Mouse (Mus musculus) neural tube, embryonic 10.5 days (tissue): ENCODE measurements around the gene Mdm4.
A peak's percentile ranks its signal among the peaks of the same experiment; 100 is the strongest.
"Not testable (repeated sequence)": the region's sequence is repeated elsewhere in the genome, so short reads cannot be mapped to it uniquely, and the experiment has no call there.

Source experiments
- DNase-seq: peaks from one replicate; pipeline ENCODE4 v3.0.0-alpha.2; 2017; ENCODE audit warnings: low spot score; ENCODE audit errors: extremely low spot score

The Mdm4 gene

DNA sequence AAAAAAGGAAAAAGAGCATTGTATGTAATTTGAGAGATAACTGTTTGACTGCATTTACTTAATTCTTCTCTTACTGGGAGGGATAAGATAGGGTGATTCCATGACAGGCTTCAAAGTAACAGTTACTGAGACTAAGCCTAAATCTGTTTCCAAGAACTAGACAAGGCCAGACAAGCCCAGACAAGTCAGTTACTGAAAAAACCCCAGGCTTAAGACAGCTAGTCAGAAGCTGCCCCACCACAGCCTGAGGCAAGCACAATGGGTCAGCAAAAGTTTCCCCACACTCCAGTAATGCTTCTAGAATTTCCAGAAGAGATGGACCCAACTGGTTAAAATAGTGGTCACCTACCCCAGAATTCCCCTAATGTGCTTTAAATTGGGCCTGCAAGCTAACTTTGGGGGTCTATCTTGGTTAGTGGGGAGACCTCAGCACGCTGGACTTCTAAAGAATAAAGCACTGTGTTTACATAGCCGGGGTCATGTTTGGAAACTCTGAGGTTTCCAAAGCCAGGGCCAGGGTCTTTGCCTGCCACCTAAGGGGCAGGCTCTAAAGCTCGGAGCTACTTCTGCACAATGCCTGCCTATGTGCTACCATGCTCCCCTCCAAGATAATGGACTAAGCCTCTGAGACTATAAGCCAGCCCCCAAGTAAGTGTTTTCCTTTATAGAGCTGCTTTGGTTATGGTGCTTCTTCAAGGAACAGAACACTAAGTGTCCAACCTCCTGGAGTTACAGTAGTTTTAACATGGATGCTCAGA lies 10.0 kb downstream of the Mdm4 start:
- DNase-seq: no peak

DNA sequence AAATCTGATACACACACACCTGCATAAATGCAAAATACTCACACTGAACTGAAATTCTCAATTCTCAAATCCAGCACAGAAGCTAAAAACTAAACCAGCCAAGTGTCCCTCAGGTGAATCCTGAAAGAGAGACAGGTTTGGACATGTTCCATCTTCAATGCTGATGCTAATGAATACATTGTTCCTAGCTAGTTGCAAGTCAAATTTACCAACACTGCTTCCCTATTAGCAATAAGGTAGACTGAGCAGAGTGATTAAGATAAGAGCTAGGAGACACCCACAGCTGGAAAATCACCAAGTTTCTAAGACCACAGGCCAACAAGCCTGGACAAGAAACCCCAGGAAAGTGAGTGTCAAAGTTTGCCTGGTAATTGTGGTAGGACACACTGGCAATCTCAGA lies 11.0 kb downstream of the Mdm4 start:
- no peak for DNase-seq

DNA sequence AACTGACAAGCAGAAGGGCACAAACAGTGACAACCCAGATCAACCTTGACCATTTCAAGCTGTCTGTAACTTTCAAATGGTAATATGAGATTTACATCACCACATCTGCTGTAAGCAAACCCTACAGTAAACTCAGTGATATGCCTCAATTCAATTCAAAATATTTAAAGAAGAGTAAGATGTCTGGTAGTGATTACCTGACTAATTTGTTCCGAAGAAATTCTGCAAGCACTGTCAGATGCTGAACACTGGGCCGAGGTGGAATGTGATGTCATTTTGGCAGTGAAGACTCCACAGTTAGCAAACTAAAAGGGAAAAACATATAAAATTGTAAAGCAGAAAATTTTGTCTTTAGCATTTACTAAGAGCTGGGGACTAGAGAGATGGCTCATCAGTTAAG lies 11.8 kb downstream of the Mdm4 start:
- no peak for DNase-seq

DNA sequence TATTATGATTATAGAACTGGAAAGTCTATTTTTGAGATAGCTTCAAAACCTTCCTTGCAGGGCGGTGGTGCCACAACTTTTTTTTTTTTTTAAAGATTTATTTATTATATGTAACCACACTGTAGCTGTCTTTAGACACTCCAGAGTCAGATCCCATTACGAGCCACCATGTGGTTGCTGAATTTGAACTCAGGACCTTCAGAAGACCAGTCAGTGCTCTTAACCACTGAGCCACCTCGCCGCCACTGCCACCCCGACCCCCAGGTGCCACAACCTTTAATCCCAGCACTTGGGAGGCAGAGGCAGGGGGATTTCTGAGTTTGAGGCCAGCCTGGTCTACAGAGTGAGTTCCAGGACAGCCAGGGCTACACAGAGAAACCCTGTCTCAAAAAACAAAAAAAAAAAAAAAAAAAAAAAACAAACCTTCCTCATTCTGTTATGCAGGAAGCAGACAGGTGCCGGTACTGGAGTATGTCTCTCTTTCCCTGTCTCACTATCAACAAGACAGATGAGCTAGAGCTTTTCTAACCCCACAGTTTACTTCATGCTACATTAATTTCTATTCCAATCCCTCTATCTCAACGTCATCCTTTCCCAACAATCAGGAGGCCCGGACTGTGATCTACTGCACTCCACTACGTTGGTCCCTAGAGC lies 13.5 kb downstream of the Mdm4 start:
- no peak for DNase-seq

DNA sequence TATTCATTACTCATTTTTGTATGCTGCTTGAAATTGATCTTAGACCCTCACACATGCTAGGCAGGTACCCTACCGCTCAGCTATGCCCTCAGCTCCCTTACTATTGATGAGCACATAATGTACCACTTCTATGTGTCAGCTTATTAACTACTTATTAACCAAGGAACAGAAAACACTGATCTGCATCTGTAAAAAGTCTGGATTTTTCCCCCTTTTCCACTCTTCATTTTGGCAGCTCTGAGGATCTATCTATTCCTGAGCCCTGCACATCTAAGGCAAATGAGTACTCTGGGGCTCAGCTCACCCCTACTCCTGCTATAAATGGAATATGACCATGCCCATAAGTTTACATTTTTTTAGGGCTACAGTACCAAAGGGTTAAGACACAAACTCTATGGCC lies 16.2 kb downstream of the Mdm4 start:
- DNase-seq: no peak

DNA sequence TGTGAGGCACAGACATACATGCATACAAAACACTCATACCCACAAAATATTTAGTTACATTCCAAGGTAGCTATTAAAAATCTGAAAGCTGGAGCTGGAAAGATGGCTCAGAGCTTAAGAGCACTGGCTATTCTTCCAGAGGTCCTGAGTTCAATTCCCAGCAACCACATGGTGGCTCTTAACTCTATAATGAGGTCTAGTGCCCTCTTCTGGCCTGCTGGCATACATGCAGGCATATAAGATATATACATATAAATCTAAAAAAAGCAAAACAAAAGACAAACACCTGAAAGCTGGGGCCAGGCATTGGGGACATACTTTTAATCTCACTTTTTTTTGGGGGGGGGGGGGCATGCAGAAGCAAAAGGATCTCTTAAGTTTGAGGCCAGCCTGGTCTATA lies 17.0 kb downstream of the Mdm4 start:
- DNase-seq: no peak

DNA sequence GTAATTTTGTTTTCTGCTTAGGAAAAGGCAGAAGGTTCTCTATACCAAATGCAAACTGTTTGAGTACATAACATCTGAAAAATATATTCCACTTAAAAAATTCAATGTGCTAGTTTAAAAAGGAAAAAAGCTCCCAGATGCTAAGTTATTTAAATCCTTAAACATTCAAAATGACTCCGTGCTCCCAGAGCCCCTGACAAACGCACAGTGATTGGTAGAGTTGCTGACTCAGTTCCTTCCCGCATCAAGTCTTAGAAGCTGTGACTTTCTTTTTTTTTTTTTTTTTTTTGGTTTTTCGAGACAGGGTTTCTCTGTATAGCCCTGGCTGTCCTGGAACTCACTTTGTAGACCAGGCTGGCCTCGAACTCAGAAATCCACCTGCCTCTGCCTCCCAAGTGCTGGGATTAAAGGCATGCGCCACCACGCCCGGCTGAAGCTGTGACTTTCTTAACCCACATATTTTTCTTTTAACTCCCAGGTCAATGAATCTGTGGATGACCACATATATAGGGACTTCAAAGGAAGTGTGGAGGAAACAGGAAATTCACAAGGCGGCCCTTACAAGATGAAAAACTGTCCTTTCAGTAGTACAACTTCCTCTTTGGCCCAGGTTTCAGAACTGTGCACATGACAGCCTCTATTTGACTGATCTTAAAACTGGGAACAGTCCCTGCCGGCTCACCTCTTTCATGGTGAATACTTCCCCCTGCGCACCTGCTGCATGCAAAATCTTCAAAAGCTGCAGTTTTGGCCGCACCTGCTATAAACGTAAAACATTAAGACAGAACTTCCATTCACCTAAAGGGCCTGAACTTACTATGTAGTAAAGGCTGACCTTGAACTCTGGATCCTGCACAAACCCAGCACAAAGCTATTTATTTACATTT lies 18.2 kb downstream of the Mdm4 start:
- no peak for DNase-seq

DNA sequence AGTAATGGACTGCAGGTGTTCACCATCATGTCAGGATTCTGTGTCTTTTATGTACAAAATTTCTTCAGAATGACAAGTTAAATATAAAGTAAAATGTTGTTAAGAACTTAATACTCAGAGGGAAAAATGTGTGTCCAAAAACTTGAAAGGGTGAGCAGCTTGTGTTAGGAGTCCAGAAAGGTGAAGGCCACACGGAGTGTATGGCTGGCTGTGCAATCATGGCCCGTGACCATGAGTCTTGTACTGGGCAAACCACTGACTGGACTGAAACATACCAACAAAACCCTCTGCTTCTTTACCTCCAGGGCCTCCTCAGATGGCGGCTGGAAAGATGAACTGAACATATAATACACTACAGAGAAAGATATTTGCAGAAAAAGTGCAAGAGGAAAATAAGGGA lies 23.8 kb downstream of the Mdm4 start:
- no peak for DNase-seq

DNA sequence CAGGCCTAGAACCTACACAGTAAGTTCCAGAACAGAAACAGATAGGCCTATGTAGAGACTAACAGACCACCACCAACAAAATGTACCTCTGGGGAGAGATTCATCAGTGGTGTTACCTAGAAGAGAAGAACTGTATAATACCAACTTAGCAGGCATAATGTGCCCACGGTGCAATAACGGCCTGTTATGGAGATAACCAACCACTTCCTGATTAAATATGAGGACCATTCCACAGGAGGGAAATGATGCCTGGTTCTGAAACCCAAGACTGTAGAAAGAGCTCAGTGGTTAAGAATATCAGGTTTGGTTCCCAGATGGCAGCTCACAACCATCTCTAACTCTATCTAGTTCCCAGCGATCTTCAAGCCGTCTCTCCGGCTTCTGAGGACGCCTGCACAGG lies 30.0 kb downstream of the Mdm4 start:
- DNase-seq: no peak

DNA sequence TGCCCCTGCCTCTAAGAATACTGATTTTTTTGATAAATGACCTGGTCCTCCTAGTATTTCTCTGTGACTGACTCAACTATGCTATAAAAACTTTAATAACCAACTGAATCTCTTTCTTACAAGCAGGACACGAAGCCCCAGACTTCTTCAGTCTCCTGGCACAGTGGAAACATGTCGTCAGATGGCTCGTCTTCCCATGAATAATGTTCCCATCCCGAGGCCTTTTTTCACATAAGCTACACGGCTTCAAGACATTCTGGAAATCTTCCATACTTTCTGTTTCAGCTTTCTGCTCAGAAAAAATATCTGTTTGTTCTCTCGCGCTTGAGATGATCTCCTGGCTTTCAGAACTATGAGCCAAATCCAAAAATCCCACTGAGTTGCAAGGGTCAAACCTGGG lies 38.8 kb downstream of the Mdm4 start:
- no peak for DNase-seq

DNA sequence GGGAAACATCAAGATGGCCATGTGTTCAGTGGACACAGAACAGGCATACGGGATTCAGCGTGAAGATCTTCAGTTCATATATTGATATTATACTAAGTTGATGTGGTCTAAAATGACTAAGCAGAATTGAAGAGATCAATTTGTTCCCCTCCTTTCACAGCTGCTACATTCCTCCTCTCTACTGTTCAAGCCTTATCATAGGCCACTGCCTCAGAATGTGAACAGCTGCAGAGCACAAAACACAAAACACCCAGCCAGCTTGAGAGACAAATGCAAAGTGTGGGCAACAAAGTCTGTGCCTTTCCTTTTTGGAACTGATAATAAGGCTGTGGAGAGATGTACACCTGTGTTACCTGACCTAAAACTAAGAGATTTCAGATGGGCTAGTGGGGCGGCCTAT lies 39.6 kb downstream of the Mdm4 start:
- DNase-seq: no peak

DNA sequence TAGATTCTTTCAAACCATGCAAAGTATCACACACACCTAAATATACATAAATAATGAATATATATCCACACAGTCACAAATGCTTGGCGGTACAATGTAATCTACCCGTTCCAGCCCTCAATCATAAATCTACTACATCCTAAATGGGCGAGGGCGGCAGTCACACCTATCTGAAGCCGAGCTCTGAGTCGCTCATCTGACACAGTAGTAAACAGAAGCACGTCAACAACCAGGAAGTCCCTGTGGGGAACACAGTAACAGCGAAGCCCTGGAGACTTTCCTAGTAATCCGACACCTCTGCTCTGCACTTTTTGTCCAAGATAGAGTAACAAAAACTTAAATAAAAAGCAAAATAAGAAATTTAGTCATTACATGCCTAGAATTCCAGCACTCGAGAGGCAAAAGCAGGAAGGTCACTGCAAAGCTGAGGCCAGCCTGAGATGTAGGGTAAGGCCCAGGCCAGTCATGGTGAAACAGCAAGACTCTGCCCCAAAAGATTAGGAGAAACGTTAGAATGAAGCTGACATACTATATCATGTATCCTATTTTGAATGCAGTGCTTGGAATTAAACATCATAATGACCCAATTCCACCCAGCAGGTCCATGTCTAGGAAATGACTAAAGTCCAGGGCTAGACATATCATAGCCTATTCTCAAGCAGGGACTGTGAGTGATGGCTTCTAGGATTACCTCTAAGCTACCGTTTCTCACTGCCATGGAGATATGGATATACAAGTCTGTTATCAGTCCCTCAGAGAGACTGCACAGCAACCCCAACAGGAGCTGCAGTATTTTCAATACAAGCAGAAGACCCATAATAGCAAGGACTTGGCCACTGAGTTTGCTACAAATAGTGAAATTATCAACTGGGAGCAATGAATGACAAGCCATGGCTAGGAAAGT lies 41.6 kb downstream of the Mdm4 start:
- not testable (repeated sequence) for DNase-seq

DNA sequence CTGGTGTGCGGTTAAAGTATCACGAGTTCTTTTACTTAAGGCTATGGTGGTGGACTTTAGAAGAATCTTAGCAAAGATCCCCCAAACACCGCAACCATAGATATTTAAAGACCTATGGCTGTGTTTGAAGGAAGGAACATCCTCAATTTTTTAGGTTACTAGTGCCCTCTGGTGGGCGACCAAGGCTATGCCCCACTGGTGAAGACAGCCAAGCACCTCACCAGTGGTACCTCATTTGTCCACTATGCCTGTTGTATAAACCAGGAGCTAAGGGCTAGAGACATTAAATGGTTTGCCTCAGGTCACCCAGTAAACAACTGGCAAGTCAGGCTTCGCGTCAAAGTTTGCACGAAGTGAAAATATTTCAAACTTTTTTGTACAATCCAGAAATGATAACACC lies 47.6 kb downstream of the Mdm4 start:
- peak; percentile 69 for DNase-seq

DNA sequence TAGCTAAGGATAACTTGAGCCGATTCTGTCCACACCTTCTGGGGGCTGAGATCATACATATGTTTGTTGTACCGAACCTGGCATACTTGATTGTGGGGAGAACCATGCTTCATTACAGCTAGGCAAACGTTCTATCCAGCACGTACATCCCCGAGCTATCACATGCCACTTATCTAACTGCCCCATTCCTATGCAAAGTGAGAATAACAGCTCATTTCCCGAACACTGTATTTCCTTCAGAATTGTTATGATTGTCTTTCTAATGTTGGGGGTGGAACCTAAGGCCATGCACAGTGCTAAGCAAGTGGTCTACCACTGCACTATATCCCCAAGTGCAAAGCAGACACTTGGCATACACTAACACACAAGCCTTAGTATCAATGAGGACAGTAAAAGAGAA lies 49.1 kb downstream of the Mdm4 start:
- no peak for DNase-seq

DNA sequence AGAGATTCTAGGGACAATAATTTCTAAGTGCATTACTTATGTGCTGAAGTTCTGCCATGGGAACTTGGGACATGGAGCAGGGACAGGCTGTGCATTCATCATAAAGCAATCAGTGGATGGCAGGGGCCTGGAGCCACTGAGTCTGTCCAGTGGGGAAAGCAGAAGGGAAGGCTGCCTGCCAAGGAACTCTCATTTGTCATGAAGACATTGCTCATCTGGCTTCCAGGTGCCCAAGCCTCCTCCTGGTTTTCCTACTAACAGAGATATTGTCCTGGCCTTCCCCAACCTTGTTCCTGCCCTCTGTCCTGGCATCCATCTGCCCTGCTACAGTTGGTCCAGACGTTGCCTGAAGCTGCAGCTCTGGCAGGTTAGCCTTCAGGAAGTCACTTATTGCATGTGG lies 53.0 kb downstream of the Mdm4 start:
- no peak for DNase-seq

DNA sequence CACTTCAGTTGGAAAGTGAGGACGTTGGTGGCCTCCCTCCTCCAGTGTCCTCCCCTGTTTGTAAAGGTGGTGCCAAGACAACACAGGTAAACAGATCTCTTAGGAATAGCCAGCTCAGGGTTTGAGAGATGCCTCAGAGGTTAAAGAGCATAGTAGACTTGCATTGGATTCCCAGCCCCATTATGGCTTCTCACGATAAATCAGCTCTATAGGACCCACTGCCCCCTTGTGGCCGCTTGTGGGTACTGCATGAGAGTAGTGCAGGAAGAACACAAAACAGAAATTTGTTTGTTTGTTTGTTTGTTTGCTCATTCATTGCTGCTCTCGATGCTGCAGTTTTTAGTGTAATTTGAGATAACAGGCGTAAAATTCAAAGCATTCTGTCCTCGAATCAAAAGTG lies 61.7 kb downstream of the Mdm4 start:
- peak; percentile 60 for DNase-seq

DNA sequence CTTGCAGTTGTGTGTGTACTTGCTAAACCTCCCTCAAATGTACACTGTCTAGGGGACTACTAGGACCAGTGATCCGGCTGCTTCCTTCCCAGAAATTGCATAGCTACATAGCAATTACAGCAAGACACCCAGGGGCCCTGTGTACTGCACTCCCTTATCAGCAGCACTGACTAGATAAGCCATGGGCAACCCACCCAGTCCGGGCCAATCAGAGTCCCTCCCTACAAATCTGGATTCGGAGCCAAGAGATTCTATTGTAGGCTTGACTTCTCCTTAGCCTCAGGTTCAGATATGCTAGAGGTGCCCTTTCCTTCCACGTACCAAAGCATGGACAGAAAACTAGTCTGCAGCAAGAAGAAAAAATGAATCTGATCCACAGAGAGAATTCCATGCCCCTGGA lies 65.7 kb downstream of the Mdm4 start:
- DNase-seq: no peak

DNA sequence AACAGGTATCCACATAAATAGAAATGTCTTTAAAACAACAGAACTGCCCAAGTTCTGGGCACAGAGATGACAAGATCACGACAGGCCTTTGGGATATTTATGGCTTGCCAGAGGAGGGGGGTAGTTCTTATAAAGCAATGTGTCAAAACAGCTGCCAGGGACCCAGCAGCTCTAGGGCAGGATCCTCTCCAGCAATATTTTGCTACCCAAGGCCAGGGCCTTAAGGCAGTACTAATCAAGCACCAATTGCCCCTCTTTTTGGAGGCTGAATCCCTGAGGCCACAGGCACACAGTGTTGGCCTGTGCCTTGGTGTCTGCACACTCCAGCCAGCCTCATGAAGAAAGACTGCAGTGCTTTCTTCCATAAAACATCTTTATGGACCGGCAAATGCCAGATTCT lies 66.3 kb downstream of the Mdm4 start:
- DNase-seq: no peak

DNA sequence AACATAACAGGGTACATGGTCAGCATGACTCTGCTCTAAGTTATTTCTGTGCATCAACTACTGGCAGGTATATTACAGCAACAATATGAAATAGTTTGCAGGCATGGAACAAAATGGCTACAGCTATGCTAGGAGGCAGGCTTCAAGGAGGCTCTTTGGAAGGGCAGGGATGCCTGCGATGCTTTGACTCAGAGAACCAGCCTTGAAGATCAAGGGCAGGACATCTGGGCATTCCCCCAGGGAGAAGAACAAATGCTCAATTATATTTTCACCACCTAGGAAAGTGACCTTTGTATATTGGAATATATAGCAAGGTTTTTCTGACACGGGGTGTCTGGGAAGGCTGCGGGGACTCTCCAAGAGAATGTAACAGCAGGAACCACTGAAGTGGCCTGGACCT lies 68.6 kb downstream of the Mdm4 start:
- no peak for DNase-seq

DNA sequence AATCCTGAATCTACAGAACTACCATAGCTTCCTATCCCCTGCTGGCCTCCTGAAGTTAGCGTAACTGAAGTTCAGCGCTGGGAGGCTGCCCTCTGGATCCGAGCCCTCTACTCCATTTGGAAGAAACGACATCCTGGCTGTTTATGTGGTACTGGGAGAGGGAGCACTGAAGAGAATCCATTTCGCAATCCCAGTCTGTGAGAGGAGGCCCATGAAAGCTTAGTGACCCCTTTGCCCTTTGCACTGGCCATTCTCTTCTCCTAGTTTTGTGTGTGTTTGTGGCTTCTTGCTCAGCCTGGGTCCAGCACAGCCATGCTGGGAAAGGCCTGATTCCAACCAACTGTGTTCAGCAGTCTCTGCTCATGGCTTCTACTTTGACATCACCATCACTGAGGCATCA lies 73.6 kb downstream of the Mdm4 start:
- DNase-seq: no peak

DNA sequence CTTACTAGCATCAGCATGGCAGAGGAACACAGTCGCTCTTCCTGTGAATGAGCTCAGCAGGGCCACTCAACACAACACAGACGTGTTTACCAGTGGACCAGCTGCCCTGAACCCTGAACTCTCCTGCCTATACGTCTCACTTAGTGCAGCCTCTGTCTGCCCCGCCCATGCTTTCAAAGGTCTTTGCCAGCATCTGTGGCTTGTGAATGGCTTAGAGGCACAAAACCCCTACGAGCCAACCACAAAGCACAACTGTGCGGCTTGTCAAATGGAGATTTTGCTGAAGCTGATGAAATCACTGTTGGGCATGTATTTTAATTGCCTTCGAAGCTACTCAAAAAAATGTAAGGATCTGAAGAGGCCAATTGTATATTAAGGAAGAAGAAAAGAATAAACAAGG lies 82.5 kb downstream of the Mdm4 start:
- no peak for DNase-seq
